Mouse (Mus musculus) liver, adult 2 months (tissue): Measurements from ENCODE around the gene Treml2.

Experiments
- CTCF ChIP-seq: fragments of 200-500 bp; IDR thresholded peaks from 2 replicates; pipeline ENCODE4 v1.5.1; 2011; ENCODE audit warnings: low read depth, low read length, control low read depth
- POLR2A ChIP-seq: fragments of 200-500 bp; IDR thresholded peaks from 2 replicates; pipeline ENCODE4 v1.6.1; 2011; ENCODE audit warnings: low read length, control low read depth; ENCODE audit not compliant: insufficient read depth; ENCODE audit errors: extremely low read depth

DNA sequence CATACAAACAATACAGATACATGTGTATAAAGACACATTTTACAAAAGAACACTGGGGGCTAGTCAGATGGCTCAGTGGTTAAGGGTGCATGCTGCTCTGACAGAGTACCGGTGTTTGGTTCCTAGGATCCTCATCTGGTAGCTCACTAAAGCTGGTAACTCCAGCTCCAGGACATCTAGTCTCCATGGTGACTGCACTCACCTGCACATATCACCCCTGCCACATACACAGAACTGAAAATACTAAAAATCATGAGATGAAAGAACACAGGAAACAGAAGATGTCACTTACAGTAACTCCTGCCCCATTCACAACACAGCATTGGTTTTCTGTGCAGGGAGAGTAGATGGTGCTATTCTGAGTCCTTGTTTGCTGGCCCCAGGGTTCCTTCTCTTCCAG is 19.4 kb downstream of the Treml2 start:
- TF ChIP-seq POLR2A (no peak), CTCF (no peak)
